Mouse (Mus musculus) thymus, adult 2 months (tissue): ENCODE results near the gene Lin7a. TPM values are rescaled to one million over a fixed set of nuclear protein-coding genes. Genes with fewer than 3 reads are reported as not detected.

Experiments
- DNase-seq: peaks from one replicate; pipeline ENCODE4 v3.0.0; 2021
- H3K27ac ChIP-seq: fragments of 200-500 bp; 2 replicates; pipeline ENCODE4 v1.5.1; 2012; ENCODE audit warnings: low read length, control low read depth; ENCODE audit not compliant: control insufficient read depth, insufficient read depth
- H3K27me3 ChIP-seq: fragments of 200-500 bp; 2 replicates; pipeline ENCODE4 v1.6.1; 2012; ENCODE audit warnings: mild to moderate bottlenecking, low read length, moderate library complexity, mixed read lengths; ENCODE audit not compliant: control insufficient read depth, insufficient read depth
- H3K36me3 ChIP-seq: fragments of 200-500 bp; 2 replicates; pipeline ENCODE4 v1.6.1; 2012; ENCODE audit warnings: mild to moderate bottlenecking, low read length, moderate library complexity; ENCODE audit not compliant: control insufficient read depth, insufficient read depth
- H3K4me1 ChIP-seq: fragments of 200-500 bp; replicated peaks from 2 replicates; pipeline ENCODE4 v1.6.1; 2012; ENCODE audit warnings: low read length; ENCODE audit not compliant: control insufficient read depth, insufficient read depth
- H3K4me3 ChIP-seq: fragments of 200-500 bp; 2 replicates; pipeline ENCODE4 v1.5.1; 2012; ENCODE audit warnings: mild to moderate bottlenecking, low read length, control low read depth, moderate library complexity; ENCODE audit not compliant: control insufficient read depth, insufficient read depth
- CTCF ChIP-seq: fragments of 200-500 bp; IDR thresholded peaks from 2 replicates; pipeline ENCODE4 v1.5.1; 2012; ENCODE audit warnings: mild to moderate bottlenecking, control low read depth, low read length, moderate library complexity, borderline replicate concordance; ENCODE audit not compliant: control insufficient read depth, poor library complexity, insufficient read depth; ENCODE audit errors: extremely low read depth
- POLR2A ChIP-seq: fragments of 200-500 bp; IDR thresholded peaks from 2 replicates; pipeline ENCODE4 v1.6.1; 2012; ENCODE audit warnings: mild to moderate bottlenecking, low read length, control low read depth, moderate library complexity; ENCODE audit not compliant: control insufficient read depth, poor library complexity, insufficient read depth; ENCODE audit errors: extremely low read depth
- WGBS: fragments of 180-500 bp; shearing (Covaris S2); methylation state at CpG from one replicate; pipeline ENCODE4 v1.1.7; 2018; 5-methylcytosine and 5-hydroxymethylcytosine counted together
- polyA plus RNA-seq: library from polyadenylated mRNA; depleted of rRNA; stranded (reverse); fragments of >200 nt; gene quantifications from 2 replicates; pipeline ENCODE4 v1.2.3, GENCODE M21; 2012

Gene Lin7a
- polyA plus RNA-seq, 1 experiment, result not detected

GRCm38 (mm10) chr10:107377218-107377617 lies 105.7 kb downstream of the Lin7a start:
- no peaks in the 10 kb centered on the region for H3K36me3 ChIP-seq
- TF ChIP-seq CTCF (no peak), POLR2A (no peak)

GRCm38 (mm10) chr10:107381143-107381746 lies 109.8 kb downstream of the Lin7a start:
- DNase-seq, result no peak
- TF ChIP-seq CTCF (no peak), POLR2A (no peak)
- Histone ChIP-seq H3K4me1 (no peaks in the 10 kb centered on the region), H3K4me3 (no peak overlapping the region), H3K27ac (no peak overlapping the region), H3K27me3 (no peaks in the 10 kb centered on the region), H3K36me3 (no peaks in the 10 kb centered on the region)
- WGBS, result 92% methylated on average over 4 of the region's 4 CpGs

More at GRCm38 (mm10) chr10:107377218-107377617, 105.7 kb downstream of the Lin7a start:
- no peaks in the 10 kb centered on the region for H3K27me3 ChIP-seq
- 89% methylated on average over 2 of the region's 2 CpGs for WGBS
- no peak overlapping the region for H3K27ac ChIP-seq
- DNase-seq, result no peak
- H3K4me3 ChIP-seq, result no peak overlapping the region
- H3K4me1 ChIP-seq, result no peaks in the 10 kb centered on the region

GRCm38 (mm10) chr10:107383825-107384224 lies 112.3 kb downstream of the Lin7a start:
- Histone ChIP-seq H3K4me1 (no peaks in the 10 kb centered on the region), H3K27ac (no peak overlapping the region), H3K36me3 (no peaks in the 10 kb centered on the region), H3K27me3 (no peaks in the 10 kb centered on the region), H3K4me3 (no peak overlapping the region)
- DNase-seq, result no peak
- TF ChIP-seq POLR2A, result no peak
- no peak for TF ChIP-seq CTCF

DNA sequence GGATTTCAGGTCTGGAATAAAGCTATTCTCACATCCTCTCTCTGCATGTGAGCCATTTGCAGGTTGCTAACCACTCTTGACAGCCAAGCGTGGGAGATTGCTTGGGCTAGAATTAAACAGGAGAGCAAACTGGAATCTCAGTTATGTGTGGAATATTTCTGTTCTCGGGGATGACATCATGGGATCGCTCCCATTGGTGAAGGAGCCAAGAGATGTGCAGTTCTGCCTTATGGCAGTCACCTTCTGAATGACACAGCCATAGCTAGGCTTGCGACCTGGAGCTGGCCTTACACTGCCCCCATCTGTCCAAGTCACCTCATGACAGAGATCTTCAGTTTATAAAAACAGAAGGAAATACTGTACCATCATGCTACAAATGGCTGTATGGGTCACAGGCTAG lies 118.0 kb downstream of the Lin7a start:
- no peak for DNase-seq
- Histone ChIP-seq H3K36me3 (no peaks in the 10 kb centered on the region), H3K4me3 (no peak overlapping the region), H3K4me1 (no peaks in the 10 kb centered on the region), H3K27ac (no peak overlapping the region), H3K27me3 (no peaks in the 10 kb centered on the region)
- no peak for TF ChIP-seq CTCF
- no peak for TF ChIP-seq POLR2A
- 63% methylated on average over 4 of the region's 4 CpGs for WGBS

DNA sequence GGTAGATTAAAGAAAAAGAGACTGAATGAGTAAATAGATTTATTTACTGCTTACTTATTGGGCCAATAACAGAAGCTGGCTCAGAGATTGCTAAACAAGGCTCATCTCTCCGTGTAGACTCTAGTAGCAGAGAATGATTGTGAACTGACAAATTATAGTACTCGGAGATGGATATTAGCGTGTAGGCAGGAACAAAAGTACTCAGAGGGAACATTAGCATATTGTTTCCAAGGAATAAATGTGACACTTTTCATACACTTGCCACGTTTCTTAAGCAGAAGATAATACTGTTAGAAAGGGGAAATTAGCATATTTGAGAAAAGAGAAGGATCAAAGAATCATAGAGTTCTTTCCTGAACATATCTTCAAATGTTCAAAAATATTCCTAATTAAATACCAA lies 133.9 kb downstream of the Lin7a start:
- Histone ChIP-seq H3K27me3 (no peaks in the 10 kb centered on the region), H3K4me3 (no peak overlapping the region), H3K27ac (no peak overlapping the region), H3K36me3 (no peaks in the 10 kb centered on the region), H3K4me1 (no peaks in the 10 kb centered on the region)
- 83% methylated on average over 4 of the region's 4 CpGs for WGBS
- TF ChIP-seq POLR2A (no peak), CTCF (no peak)
- no peak for DNase-seq

DNA sequence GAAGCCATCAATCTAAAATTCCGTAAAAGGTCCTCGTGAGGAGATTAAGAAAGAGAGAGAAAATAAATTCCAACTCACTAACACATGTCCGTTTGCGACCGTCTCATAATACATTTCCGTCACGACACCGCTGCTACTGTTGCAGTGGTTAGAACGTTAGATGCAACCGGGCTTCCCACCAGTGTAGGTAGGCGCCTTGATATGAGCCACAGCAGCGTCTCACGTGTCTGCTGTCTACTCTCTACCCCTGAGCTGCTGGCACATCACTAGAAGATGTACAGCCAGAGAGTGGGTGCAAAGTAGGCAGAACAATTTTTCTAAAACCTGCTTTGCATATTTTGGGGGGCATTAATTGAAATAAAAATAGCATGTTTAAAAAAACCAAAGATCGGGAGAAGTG lies 146.8 kb downstream of the Lin7a start:
- WGBS, result 93% methylated on average over 14 of the region's 14 CpGs
- no peaks in the 10 kb centered on the region for H3K36me3 ChIP-seq
- H3K4me3 ChIP-seq, result no peak overlapping the region
- DNase-seq, result no peak
- no peak for TF ChIP-seq CTCF
- TF ChIP-seq POLR2A, result no peak
- H3K27ac ChIP-seq, result no peak overlapping the region
- no peaks in the 10 kb centered on the region for H3K27me3 ChIP-seq
- H3K4me1 ChIP-seq, result no peaks in the 10 kb centered on the region

DNA sequence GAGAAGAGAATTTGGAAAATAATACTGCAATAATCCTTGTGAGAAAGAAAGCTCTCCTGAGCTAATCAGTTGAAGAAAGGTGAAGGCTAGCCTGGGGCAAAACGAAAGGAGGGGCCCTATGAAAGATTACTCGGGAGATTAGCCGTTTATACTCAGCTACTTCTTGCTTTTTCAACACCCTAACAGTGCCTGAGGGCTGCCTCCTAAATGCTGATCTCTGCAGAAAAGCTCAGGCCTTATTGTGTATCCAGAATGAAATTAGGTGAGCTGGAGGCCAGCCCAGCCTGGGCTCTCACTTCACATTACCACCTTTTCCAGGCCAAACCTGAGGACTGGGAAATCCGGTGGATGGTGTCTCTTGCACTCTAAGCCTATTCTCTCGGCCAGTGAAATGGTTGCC lies 165.5 kb downstream of the Lin7a start:
- no peak overlapping the region for H3K4me3 ChIP-seq
- TF ChIP-seq POLR2A (no peak), CTCF (no peak)
- no peaks in the 10 kb centered on the region for H3K36me3 ChIP-seq
- H3K27me3 ChIP-seq, result no peaks in the 10 kb centered on the region
- no peak overlapping the region for H3K27ac ChIP-seq
- no peak for DNase-seq
- 72% methylated on average over 5 of the region's 5 CpGs for WGBS
- no peaks in the 10 kb centered on the region for H3K4me1 ChIP-seq
